Mouse (Mus musculus): Measurements from ENCODE around the gene Gm7735. TPM values are rescaled to one million over a fixed set of nuclear protein-coding genes. Genes with fewer than 3 reads are reported as not detected.
"Not testable (repeated sequence)": the region's sequence is repeated elsewhere in the genome, so short reads cannot be mapped to it uniquely, and the experiment has no call there.

Gene Gm7735
- polyA plus RNA-seq (2015; fragmentation: Nextera tagmentation; extraction: Ambion mirVana): not detected in 2 replicates

DNA sequence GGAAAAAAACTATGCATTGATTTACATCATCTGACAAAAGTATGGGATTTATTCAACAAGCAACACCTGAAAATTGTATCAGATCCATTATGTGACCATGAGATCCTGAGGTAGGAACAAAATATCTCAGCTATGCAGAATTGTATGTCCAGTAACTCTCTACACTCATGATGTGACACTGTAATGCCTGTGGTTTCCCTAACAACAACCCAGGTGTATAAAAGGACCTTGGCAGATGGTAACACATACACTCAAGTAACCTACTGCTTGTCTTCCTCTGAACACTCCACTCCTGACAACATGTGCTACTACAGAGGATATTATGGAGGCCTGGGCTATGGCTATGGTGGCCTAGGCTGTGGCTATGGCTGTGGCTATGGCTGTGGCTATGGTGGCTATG lies at the start of gene Gm7735:
TSS of gene Gm7735 (plus strand) at position 301 of the 400 bp plus-strand sequence.
- H3K9ac ChIP-seq (replicated peaks); H3K4me1 ChIP-seq (replicated peaks); H3K9me3 ChIP-seq; H3K4me3 ChIP-seq (replicated peaks); H3K27ac ChIP-seq; H3K27me3 ChIP-seq; H3K36me3 ChIP-seq; H3K4me2 ChIP-seq (replicated peaks); ATAC-seq: not testable (repeated sequence)

DNA sequence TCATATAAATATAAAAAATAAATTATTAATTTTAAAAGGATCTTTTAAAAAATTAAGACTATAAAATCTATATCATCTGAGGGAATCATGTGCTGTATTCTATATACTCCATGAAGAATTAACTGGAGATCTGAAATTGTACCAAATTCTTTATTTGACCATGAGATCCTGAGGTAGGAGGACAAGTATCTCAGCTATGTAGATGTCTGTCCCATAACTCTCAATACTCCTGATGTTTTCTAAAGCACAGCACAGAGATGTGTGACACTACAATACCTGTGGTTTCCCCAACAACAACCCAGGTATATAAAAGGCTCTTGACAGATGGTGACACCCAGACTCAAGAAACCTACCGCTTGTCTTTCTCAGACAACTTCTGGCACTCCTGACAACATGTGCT lies 28.7 kb upstream of the Gm7735 start, which contains the start of gene Gm6358:
TSS of gene Gm6358 (plus strand) at position 301 of the 400 bp plus-strand sequence.
- Histone ChIP-seq H3K36me3 (no peaks in the 10 kb centered on the region), H3K4me2 (replicated peaks) (no peak within 1 kb of the TSS), H3K9me3 (no peaks in the 10 kb centered on the region), H3K4me1 (replicated peaks) (no peaks in the 10 kb centered on the region), H3K4me3 (replicated peaks) (no peak within 1 kb of the TSS), H3K9ac (replicated peaks) (no peak within 1 kb of the TSS), H3K27me3 (no peaks in the 10 kb centered on the region), H3K27ac (no peak within 1 kb of the TSS)
- ATAC-seq: no peak
- 94% methylated on average over 1 of the region's 1 CpGs for WGBS

DNA sequence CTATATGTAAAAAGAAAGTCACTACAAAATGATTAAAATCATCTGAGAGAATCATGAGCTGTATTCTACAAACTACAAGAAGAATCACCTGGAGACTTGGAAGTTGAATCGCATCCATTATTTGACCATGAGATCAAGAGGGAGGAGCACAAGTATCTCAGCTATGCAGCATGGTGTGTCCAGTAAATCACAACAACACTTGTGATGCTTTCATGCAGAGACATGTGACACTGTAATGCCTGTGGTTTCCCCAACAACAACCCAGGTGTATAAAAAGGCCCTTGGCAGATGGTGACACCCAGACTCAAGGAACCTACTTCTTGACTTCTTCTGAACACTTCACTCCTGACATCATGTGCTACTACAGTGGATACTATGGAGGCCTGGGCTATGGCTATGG lies 18.5 kb upstream of the Gm7735 start, which contains the start of gene Gm10061:
TSS of gene Gm10061 (plus strand) at position 301 of the 400 bp plus-strand sequence.
- peaks cover 3% of the 10 kb centered on the region; the same call in 1 of the 2 replicates for H3K9me3 ChIP-seq
- H3K27ac ChIP-seq: no peak within 1 kb of the TSS
- ATAC-seq: no peak
- no peaks in the 10 kb centered on the region for H3K36me3 ChIP-seq
- H3K4me2 ChIP-seq (replicated peaks): no peak within 1 kb of the TSS
- 89% methylated on average over 1 of the region's 1 CpGs for WGBS
- H3K4me3 ChIP-seq (replicated peaks): no peak within 1 kb of the TSS
- H3K9ac ChIP-seq (replicated peaks): no peak within 1 kb of the TSS
- no peaks in the 10 kb centered on the region for H3K4me1 ChIP-seq (replicated peaks)
- no peaks in the 10 kb centered on the region for H3K27me3 ChIP-seq

DNA sequence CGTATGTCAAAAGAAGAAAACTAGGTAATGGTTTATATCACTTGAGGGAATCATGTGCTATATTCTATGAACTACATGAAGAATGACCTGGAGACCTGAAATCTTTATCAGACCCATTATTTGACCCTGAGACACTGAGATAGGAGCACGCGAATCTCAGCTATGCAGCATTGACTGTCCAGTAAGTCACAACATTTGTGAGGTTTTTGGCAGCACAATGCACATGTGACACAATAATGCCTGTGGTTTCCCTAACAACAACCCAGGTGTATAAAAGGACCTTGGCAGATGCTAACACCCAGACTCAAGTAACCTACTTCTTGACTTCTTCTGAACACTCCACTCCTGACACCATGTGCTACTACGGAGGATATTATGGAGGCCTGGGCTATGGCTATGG lies 11.6 kb upstream of the Gm7735 start, which contains the start of gene Gm9789:
TSS of gene Gm9789 (plus strand) at position 301 of the 400 bp plus-strand sequence.
- Histone ChIP-seq H3K4me2 (replicated peaks) (no peak within 1 kb of the TSS), H3K27ac (no peak within 1 kb of the TSS), H3K9ac (replicated peaks) (no peak within 1 kb of the TSS), H3K36me3 (no peaks in the 10 kb centered on the region), H3K27me3 (no peaks in the 10 kb centered on the region), H3K9me3 (no peaks in the 10 kb centered on the region), H3K4me1 (replicated peaks) (no peaks in the 10 kb centered on the region), H3K4me3 (replicated peaks) (no peak within 1 kb of the TSS)
- WGBS: 91% methylated on average over 4 of the region's 4 CpGs
- no peak for ATAC-seq

DNA sequence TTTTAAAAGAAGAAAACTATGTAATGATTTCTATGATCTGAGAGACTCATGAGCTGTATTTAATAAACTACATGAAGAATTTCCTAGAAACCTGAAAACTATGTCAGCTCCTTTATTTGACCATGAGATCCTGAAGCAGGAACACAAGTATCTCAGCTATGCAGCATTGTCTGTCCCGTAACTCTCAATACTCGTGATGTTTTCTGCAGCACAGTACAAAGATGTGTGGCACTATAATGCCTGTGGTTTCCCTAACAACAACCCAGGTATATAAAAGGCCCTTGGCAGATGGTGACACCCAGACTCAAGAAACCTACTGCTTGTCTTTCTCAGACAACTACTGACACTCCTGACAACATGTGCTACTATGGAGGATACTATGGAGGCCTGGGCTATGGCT lies 5.1 kb downstream of the Gm7735 start, which contains the start of gene 1110057P08Rik:
TSS of gene 1110057P08Rik (plus strand) at position 301 of the 400 bp plus-strand sequence.
- Histone ChIP-seq H3K27me3 (no peaks in the 10 kb centered on the region), H3K4me3 (replicated peaks) (no peak within 1 kb of the TSS), H3K4me2 (replicated peaks) (no peak within 1 kb of the TSS), H3K9ac (replicated peaks) (no peak within 1 kb of the TSS), H3K36me3 (no peaks in the 10 kb centered on the region), H3K9me3 (no peaks in the 10 kb centered on the region), H3K4me1 (replicated peaks) (no peaks in the 10 kb centered on the region), H3K27ac (no peak within 1 kb of the TSS)
- WGBS: 83% methylated on average over 2 of the region's 2 CpGs
- no peak for ATAC-seq

DNA sequence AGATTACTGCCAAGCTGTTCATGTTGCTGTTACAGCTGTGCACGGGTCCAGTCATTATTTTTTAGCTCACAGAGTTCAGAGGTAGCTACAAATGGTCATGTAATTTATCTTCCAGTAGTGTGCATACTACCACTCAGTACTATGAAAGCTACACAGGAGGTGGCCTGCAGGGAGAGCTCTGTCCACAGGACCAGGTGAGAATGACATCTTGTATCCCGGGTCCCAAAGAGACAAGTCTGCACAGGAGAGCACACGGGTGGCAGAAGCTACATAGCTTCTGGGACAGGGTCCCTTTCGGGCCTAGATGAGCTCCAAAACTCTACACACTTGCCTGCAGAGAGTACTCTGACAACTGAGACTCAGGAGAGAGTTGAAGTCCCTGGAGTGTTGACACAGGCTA lies 19.3 kb downstream of the Gm7735 start:
- H3K4me1 ChIP-seq (replicated peaks): no peaks in the 10 kb centered on the region
- no peak overlapping the region for H3K27ac ChIP-seq
- H3K27me3 ChIP-seq: no peaks in the 10 kb centered on the region
- no peak overlapping the region for H3K9ac ChIP-seq (replicated peaks)
- ATAC-seq: no peak
- no peaks in the 10 kb centered on the region for H3K36me3 ChIP-seq
- H3K9me3 ChIP-seq: no peaks in the 10 kb centered on the region
- WGBS: 84% methylated on average over 4 of the region's 4 CpGs
- no peak overlapping the region for H3K4me3 ChIP-seq (replicated peaks)
- H3K4me2 ChIP-seq (replicated peaks): no peak overlapping the region

DNA sequence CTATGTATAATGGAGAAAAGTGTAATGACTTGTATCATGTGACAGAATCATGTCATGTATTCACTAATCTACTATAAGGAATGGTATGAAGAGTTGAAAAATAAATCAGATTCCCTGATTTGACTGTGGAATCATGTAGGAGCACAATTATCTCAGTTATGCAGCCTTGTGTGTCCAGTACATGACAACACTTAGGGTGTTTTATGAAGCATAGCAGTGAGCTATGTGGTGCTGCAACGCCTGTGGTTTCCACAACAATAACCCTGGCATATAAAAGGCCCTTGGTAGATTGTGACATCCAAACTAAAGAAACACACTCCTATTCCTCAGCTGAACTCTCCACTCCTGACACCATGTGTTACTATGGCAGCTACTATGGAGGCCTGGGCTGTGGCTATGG lies 36.3 kb downstream of the Gm7735 start, which contains the start of gene Krtap20-2:
TSS of gene Krtap20-2 (plus strand) at position 301 of the 400 bp plus-strand sequence.
- H3K4me3 ChIP-seq (replicated peaks): no peak within 1 kb of the TSS
- no peaks in the 10 kb centered on the region for H3K27me3 ChIP-seq
- no peak within 1 kb of the TSS for H3K9ac ChIP-seq (replicated peaks)
- H3K4me2 ChIP-seq (replicated peaks): no peak within 1 kb of the TSS
- H3K4me1 ChIP-seq (replicated peaks): no peaks in the 10 kb centered on the region
- ATAC-seq: no peak
- H3K36me3 ChIP-seq: no peaks in the 10 kb centered on the region
- 76% methylated on average over 1 of the region's 1 CpGs for WGBS
- no peak within 1 kb of the TSS for H3K27ac ChIP-seq
- no peaks in the 10 kb centered on the region for H3K9me3 ChIP-seq

Other genes starting within 250 kb of the Gm7735 start
- gene Krtap19-9b, start 237.2 kb upstream of the Gm7735 start, polyA plus RNA-seq (2015; fragmentation: Nextera tagmentation; extraction: Ambion mirVana): not detected in 2 replicates
- not detected in 2 replicates for gene Krtap16-3, start 206.6 kb upstream of the Gm7735 start, polyA plus RNA-seq (2015; fragmentation: Nextera tagmentation; extraction: Ambion mirVana)
- gene Krtap22-2, start 158.7 kb upstream of the Gm7735 start, polyA plus RNA-seq (2015; fragmentation: Nextera tagmentation; extraction: Ambion mirVana): not detected in 2 replicates
- gene Gm10229, start 154.2 kb upstream of the Gm7735 start, polyA plus RNA-seq (2015; fragmentation: Nextera tagmentation; extraction: Ambion mirVana): not detected in 2 replicates
- not detected in 2 replicates for gene Krtap6-1, start 137.8 kb upstream of the Gm7735 start, polyA plus RNA-seq (2015; fragmentation: Nextera tagmentation; extraction: Ambion mirVana)
- not detected in 2 replicates for gene Gm10228, start 128.0 kb upstream of the Gm7735 start, polyA plus RNA-seq (2015; fragmentation: Nextera tagmentation; extraction: Ambion mirVana)
- not detected in 2 replicates for gene Krtap6-5, start 121.6 kb upstream of the Gm7735 start, polyA plus RNA-seq (2015; fragmentation: Nextera tagmentation; extraction: Ambion mirVana)
- not detected in 2 replicates for gene 1110025L11Rik, start 105.5 kb upstream of the Gm7735 start, polyA plus RNA-seq (2015; fragmentation: Nextera tagmentation; extraction: Ambion mirVana)
- gene Krtap6-3, start 85.5 kb upstream of the Gm7735 start, polyA plus RNA-seq (2015; fragmentation: Nextera tagmentation; extraction: Ambion mirVana): not detected in 2 replicates
- not detected in 2 replicates for gene Gm6358, start 28.6 kb upstream of the Gm7735 start, polyA plus RNA-seq (2015; fragmentation: Nextera tagmentation; extraction: Ambion mirVana)
- not detected in 2 replicates for gene Gm10061, start 18.4 kb upstream of the Gm7735 start, polyA plus RNA-seq (2015; fragmentation: Nextera tagmentation; extraction: Ambion mirVana)
- gene Gm9789, start 11.5 kb upstream of the Gm7735 start, polyA plus RNA-seq (2015; fragmentation: Nextera tagmentation; extraction: Ambion mirVana): not detected in 2 replicates
- gene 1110057P08Rik, start 5.2 kb downstream of the Gm7735 start, polyA plus RNA-seq (2015; fragmentation: Nextera tagmentation; extraction: Ambion mirVana): not detected in 2 replicates
- not detected in 2 replicates for gene Krtap20-2, start 36.4 kb downstream of the Gm7735 start, polyA plus RNA-seq (2015; fragmentation: Nextera tagmentation; extraction: Ambion mirVana)
- gene Krtap21-1, start 234.4 kb downstream of the Gm7735 start, polyA plus RNA-seq (2015; fragmentation: Nextera tagmentation; extraction: Ambion mirVana): not detected in 2 replicates

Data from midbrain, embryonic 13.5 days (tissue).